Mouse (Mus musculus) kidney, adult 2 months (tissue): ENCODE measurements at regions not wholly inside any gene's neighbourhood (a gene's known extent, or its start where the extent isn't known, plus 50 kb on each side); places are given as distances from the start of the nearest gene placed in this dataset.

Experiments used
- CTCF ChIP-seq: fragments of 200-500 bp; conservative IDR thresholded peaks from 2 replicates; pipeline ENCODE4 v1.5.1; 2011; ENCODE audit warnings: low read depth, mild to moderate bottlenecking, control low read depth, low read length, moderate library complexity, mixed read lengths; ENCODE audit not compliant: insufficient read depth, insufficient read length
- POLR2A ChIP-seq: fragments of 200-500 bp; IDR thresholded peaks from one replicate; pipeline ENCODE4 v1.6.1; 2011; ENCODE audit warnings: low read depth, low read length, control low read depth

GRCm38 (mm10) chr11:117050788-117051187 lies 64.2 kb upstream of the Sec14l1 start:
- no peak for TF ChIP-seq CTCF
- TF ChIP-seq POLR2A = no peak
